Mouse (Mus musculus) C3H10T1/2 (cell line): Measurements from ENCODE around the gene Nhs. TPM values are rescaled to one million over a fixed set of nuclear protein-coding genes. Genes with fewer than 3 reads are reported as not detected.

Source experiments
- polyA plus RNA-seq, 2 experiments: library from polyadenylated mRNA; unstranded; fragments of >200 nt; fragmentation: generic; extraction: Trizol; gene quantifications; one replicate each; pipeline ENCODE4 v1.2.1; 2012; ENCODE audit warnings: missing spikeins in 2 of 2

Nhs gene
- under 1 TPM; 0.02 to 0.20 TPM for polyA plus RNA-seq

GRCm38 (mm10) chrX:162159637-162160611, at the start of gene Nhs:
Gene Nhs, minus strand, starts transcription at chrX:162159730.

